Mouse (Mus musculus) CD4-positive, CD25-positive, alpha-beta regulatory T cell, adult 4 months (primary cell): ENCODE data around the gene Ror1. TPM values are rescaled to one million over a fixed set of nuclear protein-coding genes. Genes with fewer than 3 reads are reported as not detected.

Experiments used
- ATAC-seq: one replicate; pipeline ENCODE4 v1.8.0; 2017
- polyA plus RNA-seq, 2 experiments: library from polyadenylated mRNA; unstranded; fragments of 100-300 nt; shearing (Covaris generic); gene quantifications; one replicate each; pipeline ENCODE4 v1.2.1; 2017

Gene Ror1
- polyA plus RNA-seq, 2 experiments from 2014 or later, result not detected

GRCm38 (mm10) chr4:100398079-100398478 is 302.5 kb downstream of the Ror1 start:
- no peak for ATAC-seq

- ATAC-seq, result no peak
Observed at GRCm38 (mm10) chr4:100401078-100401477, 305.5 kb downstream of the Ror1 start.

GRCm38 (mm10) chr4:100401581-100402470 is 306.2 kb downstream of the Ror1 start:
- no peak for ATAC-seq

GRCm38 (mm10) chr4:100407261-100407874 is 311.8 kb downstream of the Ror1 start:
- no peak for ATAC-seq

GRCm38 (mm10) chr4:100409521-100409920 is 313.9 kb downstream of the Ror1 start:
- ATAC-seq, result no peak

- ATAC-seq, result no peak
Observed at GRCm38 (mm10) chr4:100411841-100412539, 316.4 kb downstream of the Ror1 start.

GRCm38 (mm10) chr4:100422756-100423155 is 327.2 kb downstream of the Ror1 start:
- ATAC-seq, result no peak

GRCm38 (mm10) chr4:100426101-100426500 is 330.5 kb downstream of the Ror1 start:
- ATAC-seq, result no peak

GRCm38 (mm10) chr4:100429371-100429900 is 333.8 kb downstream of the Ror1 start:
- no peak for ATAC-seq

GRCm38 (mm10) chr4:100435281-100436168 is 339.9 kb downstream of the Ror1 start:
- no peak for ATAC-seq

- ATAC-seq, result no peak
Observed at GRCm38 (mm10) chr4:100436169-100436547, 340.6 kb downstream of the Ror1 start.

GRCm38 (mm10) chr4:100446897-100447296 is 351.3 kb downstream of the Ror1 start:
- ATAC-seq, result no peak

- ATAC-seq, result no peak
Observed at GRCm38 (mm10) chr4:100462493-100463120, 367.0 kb downstream of the Ror1 start.

- no peak for ATAC-seq
Observed at GRCm38 (mm10) chr4:100478592-100479321, 383.2 kb downstream of the Ror1 start, which contains the start of gene Ube2u. TSS of gene Ube2u (plus strand) at chr4:100478849.

GRCm38 (mm10) chr4:100488447-100488846 is 392.9 kb downstream of the Ror1 start:
- no peak for ATAC-seq

Other genes starting within 250 kb of the Ror1 start
- gene Pgm1, start 166.4 kb upstream of the Ror1 start, polyA plus RNA-seq, result 10 to 100 TPM; 34.0 to 59.5 TPM
- gene Itgb3bp, start 166.0 kb upstream of the Ror1 start, polyA plus RNA-seq, result 10 to 100 TPM; 24.6 to 34.0 TPM